Mouse (Mus musculus): ENCODE measurements around the gene Lyg2. TPM values are rescaled to one million over a fixed set of nuclear protein-coding genes. Genes with fewer than 3 reads are reported as not detected.

Gene Lyg2
- polyA plus RNA-seq, 1 experiment = not detected

DNA sequence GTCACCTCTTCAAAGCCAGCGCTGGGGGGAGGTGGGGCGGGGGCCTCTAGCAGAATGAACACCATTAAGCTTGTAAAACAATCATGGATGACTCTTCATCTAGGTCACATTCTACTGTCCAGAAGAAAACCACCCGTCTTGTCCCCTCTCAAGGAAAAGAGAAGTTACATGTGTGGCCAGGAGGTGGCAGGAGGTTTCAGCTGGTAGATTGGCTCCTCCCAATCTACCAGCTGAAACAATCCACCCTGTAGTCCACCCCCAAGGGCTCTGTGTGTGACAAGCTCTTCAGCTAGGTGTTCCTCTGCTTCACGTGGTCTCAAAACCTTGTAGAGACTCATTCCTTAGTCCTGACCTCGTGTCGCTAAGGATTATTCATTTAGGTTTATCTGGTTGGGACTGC is 13.1 kb downstream of the Lyg2 start:
- TF ChIP-seq CTCF (IDR thresholded peaks at IDR 0.05; ENCODE audit: control insufficient read depth, insufficient read depth, insufficient replicate concordance, low read depth, low read length) = no peak
- TF ChIP-seq POLR2A (IDR thresholded peaks at IDR 0.05; ENCODE audit: control insufficient read depth, low read depth, low read length) = no peak
- Histone ChIP-seq H3K4me3 (ENCODE audit: control insufficient read depth, low read depth, low read length) (no peak overlapping the region), H3K36me3 (ENCODE audit: control insufficient read depth, insufficient read depth, low read length) (no peaks in the 10 kb centered on the region), H3K27me3 (ENCODE audit: control insufficient read depth, insufficient read depth, low read length) (no peaks in the 10 kb centered on the region), H3K27ac (ENCODE audit: control insufficient read depth, insufficient read depth, low read depth, low read length) (no peak overlapping the region), H3K4me1 (ENCODE audit: control insufficient read depth, insufficient read depth, low read length) (no peaks in the 10 kb centered on the region)

- no peak overlapping the region for H3K27ac ChIP-seq (ENCODE audit: control insufficient read depth, insufficient read depth, low read depth, low read length)
- no peak overlapping the region for H3K4me3 ChIP-seq (ENCODE audit: control insufficient read depth, low read depth, low read length)
- no peak for TF ChIP-seq CTCF (IDR thresholded peaks at IDR 0.05; ENCODE audit: control insufficient read depth, insufficient read depth, insufficient replicate concordance, low read depth, low read length)
- no peak for TF ChIP-seq POLR2A (IDR thresholded peaks at IDR 0.05; ENCODE audit: control insufficient read depth, low read depth, low read length)
- H3K36me3 ChIP-seq (ENCODE audit: control insufficient read depth, insufficient read depth, low read length) = no peaks in the 10 kb centered on the region
- no peaks in the 10 kb centered on the region for H3K27me3 ChIP-seq (ENCODE audit: control insufficient read depth, insufficient read depth, low read length)
- no peaks in the 10 kb centered on the region for H3K4me1 ChIP-seq (ENCODE audit: control insufficient read depth, insufficient read depth, low read length)
These were observed 16.0 kb downstream of the Lyg2 start for GRCm38 (mm10) chr1:37900288-37900687.

DNA sequence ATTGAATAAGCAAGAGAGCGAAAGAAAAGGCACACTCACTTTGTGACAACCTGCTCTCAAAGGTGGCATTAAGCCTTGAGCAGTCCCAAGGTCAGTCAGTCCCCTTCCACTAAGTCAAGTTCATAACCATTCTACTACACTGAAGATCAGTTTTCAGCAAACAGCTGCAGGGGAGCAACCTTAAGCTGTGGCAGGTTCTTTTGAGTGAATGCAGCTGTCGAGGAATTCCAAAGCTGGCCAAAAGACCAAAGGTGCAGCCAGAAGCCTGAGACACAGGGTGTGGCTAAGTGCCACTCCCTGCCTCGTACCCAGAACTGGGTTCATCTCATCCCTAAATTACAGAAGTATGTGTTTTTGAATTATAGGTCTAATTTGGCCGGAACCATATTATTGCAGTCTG is 16.5 kb downstream of the Lyg2 start:
- Histone ChIP-seq H3K4me1 (ENCODE audit: control insufficient read depth, insufficient read depth, low read length) (no peaks in the 10 kb centered on the region), H3K27ac (ENCODE audit: control insufficient read depth, insufficient read depth, low read depth, low read length) (no peak overlapping the region), H3K27me3 (ENCODE audit: control insufficient read depth, insufficient read depth, low read length) (no peaks in the 10 kb centered on the region), H3K4me3 (ENCODE audit: control insufficient read depth, low read depth, low read length) (no peak overlapping the region), H3K36me3 (ENCODE audit: control insufficient read depth, insufficient read depth, low read length) (peaks cover 2% of the 10 kb centered on the region)
- no peak for TF ChIP-seq CTCF (IDR thresholded peaks at IDR 0.05; ENCODE audit: control insufficient read depth, insufficient read depth, insufficient replicate concordance, low read depth, low read length)

DNA sequence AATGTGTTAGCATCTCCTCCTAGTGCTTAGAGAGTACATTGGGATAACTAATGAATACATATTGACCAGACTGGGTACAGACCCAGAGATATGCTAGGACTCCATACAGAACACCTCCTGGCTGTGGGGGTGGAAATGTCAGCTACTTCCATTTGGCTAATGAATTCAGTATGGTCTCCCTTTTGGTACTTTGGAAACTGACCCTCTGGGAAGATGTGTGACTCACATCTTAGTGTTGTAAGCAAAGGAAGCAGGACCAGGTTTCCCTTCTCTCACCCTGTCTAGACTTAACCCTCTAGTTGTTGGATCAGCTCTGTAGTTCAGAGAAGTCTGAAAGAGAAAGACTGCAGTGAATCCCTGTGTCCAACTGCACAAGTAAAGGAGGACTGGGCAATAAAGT is 21.7 kb downstream of the Lyg2 start:
- H3K36me3 ChIP-seq (ENCODE audit: control insufficient read depth, insufficient read depth, low read length) = peaks cover 2% of the 10 kb centered on the region
- TF ChIP-seq CTCF (IDR thresholded peaks at IDR 0.05; ENCODE audit: control insufficient read depth, insufficient read depth, insufficient replicate concordance, low read depth, low read length) (no peak), POLR2A (IDR thresholded peaks at IDR 0.05; ENCODE audit: control insufficient read depth, low read depth, low read length) (no peak)

GRCm38 (mm10) chr1:37891400-37891799 is 24.9 kb downstream of the Lyg2 start:
- TF ChIP-seq POLR2A (IDR thresholded peaks at IDR 0.05; ENCODE audit: control insufficient read depth, low read depth, low read length) (no peak), CTCF (IDR thresholded peaks at IDR 0.05; ENCODE audit: control insufficient read depth, insufficient read depth, insufficient replicate concordance, low read depth, low read length) (no peak)
- H3K27ac ChIP-seq (ENCODE audit: control insufficient read depth, insufficient read depth, low read depth, low read length) = no peak overlapping the region
- H3K36me3 ChIP-seq (ENCODE audit: control insufficient read depth, insufficient read depth, low read length) = peaks cover 2% of the 10 kb centered on the region
- no peaks in the 10 kb centered on the region for H3K27me3 ChIP-seq (ENCODE audit: control insufficient read depth, insufficient read depth, low read length)
- H3K4me3 ChIP-seq (ENCODE audit: control insufficient read depth, low read depth, low read length) = no peak overlapping the region; the same call in 1 of the 2 replicates
- H3K4me1 ChIP-seq (ENCODE audit: control insufficient read depth, insufficient read depth, low read length) = peaks cover 4% of the 10 kb centered on the region

More for the DNA sequence above, 21.7 kb downstream of the Lyg2 start:
- no peak overlapping the region for H3K27ac ChIP-seq (ENCODE audit: control insufficient read depth, insufficient read depth, low read depth, low read length)
- peaks cover 4% of the 10 kb centered on the region for H3K4me1 ChIP-seq (ENCODE audit: control insufficient read depth, insufficient read depth, low read length)
- no peaks in the 10 kb centered on the region for H3K27me3 ChIP-seq (ENCODE audit: control insufficient read depth, insufficient read depth, low read length)
- H3K4me3 ChIP-seq (ENCODE audit: control insufficient read depth, low read depth, low read length) = no peak overlapping the region

DNA sequence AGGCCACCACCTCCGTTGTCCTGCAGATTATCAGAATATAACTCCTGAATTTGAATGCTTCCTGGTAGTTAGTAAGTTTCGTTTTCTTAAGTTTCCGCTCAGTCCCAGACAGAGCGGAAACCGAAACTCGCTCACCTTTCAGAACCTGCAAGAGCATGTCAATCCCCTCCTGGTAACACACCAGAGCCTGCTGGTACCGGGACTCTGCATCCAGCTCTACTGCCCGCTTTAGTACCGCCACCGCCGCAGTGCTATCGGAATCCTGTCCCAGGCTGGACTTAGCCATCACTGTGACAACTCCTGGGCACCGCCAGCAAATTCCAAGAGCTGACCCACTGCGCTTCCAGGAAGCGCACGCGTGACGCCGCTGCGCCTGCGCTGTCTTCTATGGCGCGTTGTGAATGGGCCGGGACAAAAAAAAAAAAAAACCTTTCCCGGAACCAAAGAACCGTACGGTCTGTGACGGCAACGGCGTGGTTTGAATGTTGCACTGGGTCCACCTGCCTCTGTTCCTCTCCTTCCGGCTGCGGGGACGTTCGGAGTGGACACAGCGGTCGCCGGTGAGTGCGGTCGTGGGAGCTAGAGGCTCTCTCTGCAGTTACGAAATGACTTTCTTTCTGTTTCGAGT is 26.2 kb downstream of the Lyg2 start, which contains the start of the genes Mitd1 and Mrpl30:
Gene Mitd1, minus strand, starts transcription at position 387 of the 628 bp plus-strand sequence.
Gene Mrpl30, plus strand, starts transcription at position 453 of the 628 bp plus-strand sequence.
- Histone ChIP-seq H3K4me1 (ENCODE audit: control insufficient read depth, insufficient read depth, low read length) (peaks cover 4% of the 10 kb centered on the region), H3K27me3 (ENCODE audit: control insufficient read depth, insufficient read depth, low read length) (no peaks in the 10 kb centered on the region), H3K36me3 (ENCODE audit: control insufficient read depth, insufficient read depth, low read length) (peaks cover 2% of the 10 kb centered on the region), H3K4me3 (ENCODE audit: control insufficient read depth, low read depth, low read length) (peak within 1 kb of the TSS; percentile 99), H3K27ac (ENCODE audit: control insufficient read depth, insufficient read depth, low read depth, low read length) (peak within 1 kb of the TSS; percentile 87)
- TF ChIP-seq POLR2A (IDR thresholded peaks at IDR 0.05; ENCODE audit: control insufficient read depth, low read depth, low read length) = peak; percentile 87
- no peak for TF ChIP-seq CTCF (IDR thresholded peaks at IDR 0.05; ENCODE audit: control insufficient read depth, insufficient read depth, insufficient replicate concordance, low read depth, low read length)

DNA sequence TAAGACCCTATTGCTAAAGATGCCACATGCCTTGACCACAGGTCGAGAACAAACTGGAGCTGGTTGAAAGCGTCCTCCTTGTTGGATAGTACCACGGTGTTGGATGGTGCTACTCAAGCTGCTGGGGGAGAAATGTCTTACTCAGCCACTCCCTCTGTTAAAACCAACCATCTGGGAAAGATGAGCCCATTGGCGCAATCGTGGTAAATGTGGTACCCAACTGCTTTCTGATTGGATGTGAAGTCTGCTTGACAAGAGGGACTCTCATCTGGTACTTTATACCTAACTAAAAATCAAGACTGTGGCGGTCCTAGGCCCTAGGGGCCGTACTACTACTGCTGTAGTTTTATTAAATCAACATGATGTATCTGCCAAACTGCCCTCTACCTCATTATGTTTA is 27.1 kb downstream of the Lyg2 start:
- peaks cover 4% of the 10 kb centered on the region for H3K4me1 ChIP-seq (ENCODE audit: control insufficient read depth, insufficient read depth, low read length)
- TF ChIP-seq POLR2A (IDR thresholded peaks at IDR 0.05; ENCODE audit: control insufficient read depth, low read depth, low read length) (no peak), CTCF (IDR thresholded peaks at IDR 0.05; ENCODE audit: control insufficient read depth, insufficient read depth, insufficient replicate concordance, low read depth, low read length) (no peak)
- no peaks in the 10 kb centered on the region for H3K36me3 ChIP-seq (ENCODE audit: control insufficient read depth, insufficient read depth, low read length)
- no peak overlapping the region for H3K4me3 ChIP-seq (ENCODE audit: control insufficient read depth, low read depth, low read length)
- H3K27ac ChIP-seq (ENCODE audit: control insufficient read depth, insufficient read depth, low read depth, low read length) = no peak overlapping the region
- no peaks in the 10 kb centered on the region for H3K27me3 ChIP-seq (ENCODE audit: control insufficient read depth, insufficient read depth, low read length)

All from testis, adult 2 months (tissue).